Mouse (Mus musculus) liver, embryonic 14.5 days (tissue): ENCODE measurements around the gene Syngr1. TPM values are rescaled to one million over a fixed set of nuclear protein-coding genes. Genes with fewer than 3 reads are reported as not detected.

ENCODE experiments used
- ATAC-seq: fragments of 200-750 bp; cut with Nextera tagmentation; 2 replicates; pipeline ENCODE4 v1.8.0; 2017; ENCODE audit warnings: moderate number of reproducible peaks, mild to moderate bottlenecking, moderate library complexity; ENCODE audit not compliant: insufficient read depth
- DNase-seq, 3 experiments: peaks; one replicate each; pipeline ENCODE4 v3.0.0-alpha.2; 2012 to 2013; ENCODE audit warnings: low read depth in 3 of 3, low spot score in 3 of 3
- H3K27ac ChIP-seq: fragments of 300-500 bp; sonication (generic); 2 replicates; pipeline ENCODE4 v1.5.1; 2014; ENCODE audit warnings: moderate library complexity, mild to moderate bottlenecking, control low read depth, inconsistent platforms
- H3K27me3 ChIP-seq: fragments of 300-500 bp; sonication (generic); 2 replicates; pipeline ENCODE4 v1.6.1; 2014; ENCODE audit warnings: mild to moderate bottlenecking, low read length, moderate library complexity; ENCODE audit not compliant: control insufficient read depth, insufficient read depth
- H3K36me3 ChIP-seq: fragments of 300-500 bp; sonication (generic); replicated peaks from 2 replicates; pipeline ENCODE4 v1.6.1; 2014; ENCODE audit warnings: low read depth; ENCODE audit not compliant: control insufficient read depth, insufficient read depth
- H3K4me1 ChIP-seq, 2 experiments: fragments of 200-500 bp in 1 of 2; fragments of 300-500 bp in 1 of 2; sonication (generic) in 1 of 2; replicated peaks; 2 replicates each; pipeline ENCODE4 v1.6.1; 2012 to 2014; ENCODE audit warnings: antibody characterized with exemption in 1 of 2, inconsistent platforms in 1 of 2, low read length in 1 of 2; ENCODE audit not compliant: control insufficient read depth in 2 of 2, insufficient read depth in 2 of 2
- H3K4me2 ChIP-seq: fragments of 300-500 bp; sonication (generic); 2 replicates; pipeline ENCODE4 v1.6.1; 2014; ENCODE audit warnings: low read depth, mild to moderate bottlenecking, control low read depth, moderate library complexity
- H3K4me3 ChIP-seq, 2 experiments: fragments of 200-500 bp in 1 of 2; fragments of 300-500 bp in 1 of 2; sonication (generic) in 1 of 2; 2 replicates each; pipeline ENCODE4 v1.5.1; 2012 to 2014; ENCODE audit warnings: low read depth in 2 of 2, low read length in 2 of 2, mild to moderate bottlenecking in 2 of 2, control low read depth in 1 of 2, inconsistent platforms in 1 of 2, moderate library complexity in 1 of 2; ENCODE audit not compliant: insufficient read depth in 1 of 2
- H3K9ac ChIP-seq: fragments of 300-500 bp; sonication (generic); replicated peaks from 2 replicates; pipeline ENCODE4 v1.6.1; 2014; ENCODE audit warnings: mild to moderate bottlenecking, control low read depth, moderate library complexity
- H3K9me3 ChIP-seq: fragments of 300-500 bp; sonication (generic); 2 replicates; pipeline ENCODE4 v1.6.1; 2016; ENCODE audit warnings: low read length, mixed read lengths; ENCODE audit not compliant: control insufficient read depth
- CTCF ChIP-seq: IDR thresholded peaks from 2 replicates; pipeline ENCODE4 v1.5.1; 2016; ENCODE audit warnings: antibody characterized with exemption, low read depth, control low read depth
- EP300 ChIP-seq: IDR thresholded peaks from 2 replicates; pipeline ENCODE4 v1.6.1; 2016; ENCODE audit warnings: antibody characterized with exemption, low read depth
- WGBS: fragments of 180-500 bp; shearing (Covaris S2); extraction: QIAGEN DNeasy Blood & Tissue Kit; methylation state at CpG from one replicate; pipeline ENCODE4 v1.1.7; 2014; ENCODE audit not compliant: insufficient replicate concordance; 5-methylcytosine and 5-hydroxymethylcytosine counted together
- polyA plus RNA-seq, 2 experiments: library from polyadenylated mRNA; depleted of rRNA in 1 of 2; stranded (reverse) in 1 of 2; unstranded in 1 of 2; fragments of >200 nt; fragmentation: Nextera tagmentation in 1 of 2; extraction: Ambion mirVana in 1 of 2; gene quantifications; 2 replicates each; pipeline versions ENCODE4 v1.2.1 to v1.2.3; 2012 to 2014

Gene Syngr1
- polyA plus RNA-seq, 2 experiments: 10.4 to 14.4 TPM

DNA sequence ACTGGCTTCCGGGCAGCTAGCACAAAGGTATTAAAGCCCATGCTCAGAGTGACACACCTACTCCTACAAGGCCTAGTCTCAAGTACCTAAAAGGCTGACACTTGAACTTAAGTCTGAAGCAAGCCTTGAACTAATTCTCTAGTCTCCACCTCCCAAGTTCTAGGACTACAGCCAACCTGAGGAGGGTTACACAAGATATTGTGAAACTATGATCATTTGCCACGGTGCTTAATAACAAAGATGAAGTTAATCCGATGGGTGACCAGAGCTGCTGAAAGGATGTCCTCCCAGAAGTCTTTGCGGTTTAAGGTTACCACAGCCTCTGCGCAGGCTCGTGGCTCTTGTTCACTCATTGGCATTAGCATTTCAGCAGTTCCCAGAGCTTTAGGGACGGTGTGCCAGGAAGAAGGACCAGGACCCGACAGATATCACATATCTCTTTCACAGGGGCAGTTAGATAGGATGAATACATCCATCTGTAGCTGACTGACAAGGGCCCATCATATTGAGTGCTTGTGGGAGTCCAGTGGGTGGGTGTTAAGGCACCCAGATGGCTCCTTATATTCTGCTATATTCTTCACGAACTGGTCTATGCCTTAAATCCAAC is 3.6 kb upstream of the Syngr1 start:
- H3K4me1 ChIP-seq: peaks cover 32 to 35% of the 10 kb centered on the region in 2 experiments
- peak overlapping the region; percentile 47 for H3K4me2 ChIP-seq

DNA sequence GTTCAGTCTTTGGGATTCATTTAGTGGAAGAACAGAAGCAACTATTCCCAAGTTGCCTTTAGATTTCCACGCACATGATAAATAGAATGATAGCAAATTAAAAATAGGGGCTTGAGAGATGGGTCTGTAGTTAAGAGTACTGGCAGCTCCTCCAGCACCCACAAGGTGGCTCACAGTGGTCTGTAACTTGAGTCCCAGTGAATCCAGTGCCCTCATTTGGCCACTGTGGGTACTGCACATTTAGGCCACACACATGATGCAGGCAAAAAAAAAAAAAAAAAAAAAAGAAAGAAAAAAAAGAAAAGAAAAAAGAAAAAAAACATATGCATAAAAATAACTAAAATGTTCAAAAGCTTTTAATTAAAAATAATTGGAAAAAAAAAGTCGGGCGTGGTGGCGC is 2.5 kb upstream of the Syngr1 start:
- peaks cover 4% of the 10 kb centered on the region for H3K9me3 ChIP-seq
- peak overlapping the region; percentile 88 for H3K27ac ChIP-seq
- peaks cover 32 to 35% of the 10 kb centered on the region in 2 experiments for H3K4me1 ChIP-seq
- H3K36me3 ChIP-seq: no peaks in the 10 kb centered on the region
- no peak for ATAC-seq
- DNase-seq: peak; percentile 89 to 91 (median 91)
- no peak overlapping the region for H3K4me3 ChIP-seq
- WGBS: 31% methylated on average over 4 of the region's 4 CpGs
- peak; percentile 95 for TF ChIP-seq CTCF
- TF ChIP-seq EP300: 0 out of 2 replicates have a peak, but pooled peaks have one; percentile 11
- no peaks in the 10 kb centered on the region; the same call in 1 of the 2 replicates for H3K27me3 ChIP-seq
- H3K4me2 ChIP-seq: 0 out of 2 replicates have a peak overlapping the region, but pooled peaks have one; percentile 22
- H3K9ac ChIP-seq: peak overlapping the region; percentile 34; the same call in 1 of the 2 replicates

More for the DNA sequence above, 3.6 kb upstream of the Syngr1 start:
- H3K9me3 ChIP-seq: peaks cover 4% of the 10 kb centered on the region
- peak overlapping the region; percentile 50 for H3K9ac ChIP-seq
- peak; percentile 98 for TF ChIP-seq EP300
- TF ChIP-seq CTCF: no peak
- DNase-seq (peak; percentile 79 to 86 (median 82)), ATAC-seq (peak; percentile 73)
- peaks cover under 1% of the 10 kb centered on the region for H3K36me3 ChIP-seq
- peak overlapping the region; percentile 88 for H3K27ac ChIP-seq
- no peaks in the 10 kb centered on the region; the same call in 1 of the 2 replicates for H3K27me3 ChIP-seq
- H3K4me3 ChIP-seq: no peak overlapping the region
- 39% methylated on average over 9 of the region's 9 CpGs for WGBS

DNA sequence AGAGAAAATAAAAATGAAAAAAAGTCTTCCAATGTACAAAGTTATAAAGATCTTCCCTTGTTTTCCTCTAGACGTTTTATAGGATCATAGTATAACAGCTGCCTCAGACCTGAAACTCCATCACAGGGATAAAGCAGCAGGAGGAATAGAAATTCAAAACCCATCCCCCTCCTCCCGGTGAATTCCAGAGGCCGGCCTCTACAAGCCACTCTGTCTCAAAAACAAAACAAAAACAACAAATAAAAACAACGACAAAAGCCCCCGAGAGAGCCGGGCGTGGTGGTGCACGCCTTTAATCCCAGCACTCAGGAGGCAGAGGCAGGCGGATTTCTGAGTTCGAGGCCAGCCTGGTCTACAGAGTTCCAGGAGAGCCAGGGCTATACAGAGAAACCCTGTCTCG is 979 bp upstream of the Syngr1 start:
- no peak overlapping the region for H3K4me3 ChIP-seq
- ATAC-seq (no peak), DNase-seq (no peak)
- peak overlapping the region; percentile 92; the same call in 1 of the 2 replicates for H3K9ac ChIP-seq
- H3K9me3 ChIP-seq: peaks cover 4% of the 10 kb centered on the region
- WGBS: 61% methylated on average over 11 of the region's 11 CpGs
- H3K27me3 ChIP-seq: no peaks in the 10 kb centered on the region; the same call in 1 of the 2 replicates
- H3K36me3 ChIP-seq: no peaks in the 10 kb centered on the region
- peaks cover 28 to 35% of the 10 kb centered on the region in 2 experiments for H3K4me1 ChIP-seq
- TF ChIP-seq CTCF: no peak
- TF ChIP-seq EP300: no peak
- H3K27ac ChIP-seq: peak overlapping the region; percentile 69
- H3K4me2 ChIP-seq: peak overlapping the region; percentile 96

DNA sequence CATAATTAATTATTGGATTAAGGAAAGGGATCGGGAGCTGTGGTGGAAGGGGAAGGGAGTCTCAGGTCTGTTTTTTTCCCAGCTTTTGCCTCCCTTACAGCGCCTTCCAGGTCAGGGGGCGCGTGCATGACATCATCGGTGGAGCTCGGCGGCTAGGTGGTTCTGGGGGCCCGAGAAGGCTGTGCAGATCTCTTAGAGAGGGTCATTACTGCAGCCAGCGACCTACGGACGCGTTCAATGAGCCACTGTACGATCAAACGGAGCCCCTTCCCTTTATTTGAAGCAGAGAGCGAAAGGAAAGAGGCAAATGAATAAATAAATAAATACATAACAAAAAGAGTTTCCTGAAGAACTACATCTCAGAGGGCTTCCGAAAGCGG is 403 bp upstream of the Syngr1 start:
- no peak for TF ChIP-seq CTCF
- TF ChIP-seq EP300: no peak
- H3K4me1 ChIP-seq: peaks cover 31 to 38% of the 10 kb centered on the region in 2 experiments
- peak; percentile 24; the same call in 1 of the 2 replicates for ATAC-seq

DNA sequence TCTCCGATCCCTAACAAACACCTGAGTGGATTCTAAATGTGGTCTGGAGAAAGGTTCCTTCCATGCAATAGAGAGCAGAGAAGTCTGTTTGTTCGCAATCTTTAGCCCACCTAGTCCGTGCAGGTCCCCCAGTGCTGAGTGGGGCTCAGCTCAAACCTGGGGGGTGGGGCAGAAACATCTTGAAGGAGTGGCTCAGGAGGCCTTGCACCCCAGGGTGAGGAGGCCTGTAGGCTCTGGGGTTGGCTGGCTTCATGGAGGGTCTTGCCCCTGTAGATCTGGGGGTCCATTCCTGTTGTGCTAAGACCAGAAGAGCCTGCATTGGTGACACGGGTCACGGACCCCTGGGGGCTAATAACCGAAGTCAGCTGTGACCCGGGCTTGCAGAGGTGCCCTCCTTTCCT is 907 bp downstream of the Syngr1 start:
- H3K27ac ChIP-seq: no peak overlapping the region
- H3K9ac ChIP-seq: no peak overlapping the region
- H3K9me3 ChIP-seq: no peaks in the 10 kb centered on the region
- peak overlapping the region in 1 of 2 experiments; percentile 80; a peak in 2 of 4 replicates for H3K4me3 ChIP-seq
- peak overlapping the region; percentile 96 for H3K4me2 ChIP-seq
- H3K36me3 ChIP-seq: no peaks in the 10 kb centered on the region
- TF ChIP-seq EP300: no peak
- TF ChIP-seq CTCF: no peak
- 44% methylated on average over 7 of the region's 7 CpGs for WGBS
- H3K4me1 ChIP-seq: peaks cover 41 to 48% of the 10 kb centered on the region in 2 experiments
- DNase-seq: no peak
- no peak for ATAC-seq
- no peaks in the 10 kb centered on the region; the same call in 1 of the 2 replicates for H3K27me3 ChIP-seq

More for the DNA sequence above, 403 bp upstream of the Syngr1 start:
- peak overlapping the region; percentile 54 to 80 for H3K4me3 ChIP-seq
- no peaks in the 10 kb centered on the region; the same call in 1 of the 2 replicates for H3K27me3 ChIP-seq
- under 1% methylated on average over 17 of the region's 17 CpGs for WGBS
- no peak for DNase-seq
- H3K4me2 ChIP-seq: peak overlapping the region; percentile 96
- peaks cover 4% of the 10 kb centered on the region for H3K9me3 ChIP-seq
- H3K36me3 ChIP-seq: no peaks in the 10 kb centered on the region
- H3K9ac ChIP-seq: peak overlapping the region; percentile 92
- H3K27ac ChIP-seq: peak overlapping the region; percentile 61
